Mouse (Mus musculus) right cerebral cortex, postnatal 14 days (tissue): ENCODE results near the gene Aff3.

ENCODE experiments used
- DNase-seq: peaks from one replicate; pipeline ENCODE4 v3.0.0; 2022

Gene Aff3

DNA sequence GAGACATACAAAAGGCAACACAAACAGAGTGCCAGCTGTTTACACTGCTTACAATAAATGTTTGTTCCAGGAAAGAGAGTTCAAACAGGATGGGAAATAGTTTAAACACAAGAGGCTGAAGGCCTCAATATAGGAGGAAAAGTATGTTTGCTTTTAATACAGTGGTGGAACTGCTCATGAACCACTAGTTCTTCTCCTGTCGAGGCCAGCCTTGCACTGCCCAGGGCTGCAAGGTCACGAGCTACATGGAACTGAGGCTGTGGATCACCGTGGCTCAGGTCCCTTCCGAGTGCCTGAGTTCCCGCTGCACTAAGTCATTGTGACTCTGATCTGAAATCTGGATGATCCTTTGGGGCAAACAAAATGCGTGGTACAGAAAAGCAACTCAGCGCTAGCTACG is 73.6 kb downstream of the Aff3 start:
- no peak for DNase-seq

DNA sequence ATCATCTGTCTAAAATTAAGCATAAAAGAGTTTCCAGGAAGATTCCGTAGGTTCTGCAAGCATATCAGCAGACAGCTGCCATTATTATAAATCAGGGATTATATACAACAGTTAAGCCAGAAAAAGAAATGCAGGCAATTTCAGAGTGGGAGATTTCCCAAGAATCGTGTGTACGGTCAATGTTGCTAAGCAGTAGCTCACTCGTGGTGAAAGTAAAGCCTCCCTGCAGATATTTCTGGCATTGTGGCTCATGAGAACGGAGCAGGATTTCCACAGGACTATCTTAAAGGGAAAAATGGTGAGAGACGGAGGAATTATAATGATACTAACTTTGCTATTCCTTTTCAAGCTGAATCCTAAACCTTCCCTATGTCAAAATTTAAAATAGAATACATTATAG is 76.0 kb downstream of the Aff3 start:
- no peak for DNase-seq

DNA sequence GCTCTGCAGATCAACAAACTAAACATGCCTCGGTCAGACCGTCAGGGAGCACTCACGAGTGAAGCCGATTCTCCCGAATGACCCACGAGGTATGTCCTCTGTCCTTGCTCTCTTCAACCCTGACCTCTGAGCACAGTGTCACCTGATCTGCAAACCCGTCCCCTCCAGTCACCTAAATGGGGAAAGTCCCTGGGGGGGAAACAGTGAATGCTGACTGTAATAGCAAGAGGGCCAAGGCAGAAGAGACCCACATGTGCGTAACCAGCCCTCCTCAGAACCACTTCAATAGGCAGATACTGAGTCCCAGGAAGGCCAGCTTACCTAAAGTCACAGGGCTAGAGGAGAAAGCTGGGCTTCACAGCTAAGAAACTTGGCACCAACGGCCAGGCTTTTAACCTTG is 82.4 kb downstream of the Aff3 start:
- no peak for DNase-seq

DNA sequence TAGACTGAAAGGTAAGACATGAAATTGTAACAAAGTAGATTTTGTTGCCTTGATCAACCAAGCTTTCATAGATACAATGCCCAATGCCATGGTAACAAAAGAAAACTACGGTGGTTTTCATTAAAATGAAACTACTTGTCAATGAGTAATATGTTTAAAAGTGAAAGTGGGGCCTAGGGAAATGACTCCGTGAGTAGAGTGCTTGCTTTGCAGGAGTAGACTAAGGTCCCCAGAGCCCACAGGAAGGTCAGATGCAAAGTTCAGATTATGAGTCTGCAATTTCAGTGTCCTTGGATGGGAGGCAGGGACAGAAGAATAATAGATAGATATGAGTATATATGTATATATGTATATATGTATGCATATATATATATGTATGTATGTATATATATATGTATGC is 84.2 kb downstream of the Aff3 start:
- no peak for DNase-seq

DNA sequence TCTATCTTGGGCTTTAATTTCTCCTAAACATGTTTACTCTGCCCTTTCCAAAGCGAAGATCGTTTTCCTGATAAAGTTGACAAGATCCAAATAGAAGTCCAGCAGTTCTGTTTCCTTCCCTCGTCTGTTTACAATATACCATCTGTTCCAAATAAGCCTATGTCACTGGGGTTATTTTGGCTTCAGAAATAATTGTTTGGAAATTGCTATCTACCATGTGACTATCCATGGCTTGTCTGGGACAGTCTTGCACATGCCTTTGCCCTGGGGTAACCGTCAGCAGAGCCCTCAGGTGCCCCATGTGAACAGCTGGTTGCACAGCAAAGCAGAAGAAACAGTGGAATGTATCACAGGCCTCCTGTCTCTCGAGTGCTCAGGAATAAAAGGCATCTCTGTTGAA is 86.4 kb downstream of the Aff3 start:
- DNase-seq = no peak

DNA sequence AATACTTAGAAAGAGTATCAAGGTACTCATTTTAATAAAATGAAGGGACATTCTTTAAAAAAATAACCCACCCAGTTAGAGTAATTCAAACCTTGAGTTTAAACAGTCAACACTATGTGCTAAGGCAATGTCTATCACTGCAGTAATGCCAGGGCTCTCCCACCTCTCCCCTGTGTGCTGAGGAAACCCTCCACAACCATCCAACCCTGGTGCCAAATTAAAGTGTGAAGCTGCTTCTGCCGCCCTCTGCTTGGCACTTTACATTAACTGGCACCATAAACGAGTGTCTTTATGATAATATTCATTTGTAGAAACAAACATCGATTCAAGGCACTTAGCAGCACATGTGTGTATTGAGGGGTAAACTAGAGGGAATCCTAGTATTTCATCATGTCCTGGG is 97.0 kb downstream of the Aff3 start:
- DNase-seq = no peak

DNA sequence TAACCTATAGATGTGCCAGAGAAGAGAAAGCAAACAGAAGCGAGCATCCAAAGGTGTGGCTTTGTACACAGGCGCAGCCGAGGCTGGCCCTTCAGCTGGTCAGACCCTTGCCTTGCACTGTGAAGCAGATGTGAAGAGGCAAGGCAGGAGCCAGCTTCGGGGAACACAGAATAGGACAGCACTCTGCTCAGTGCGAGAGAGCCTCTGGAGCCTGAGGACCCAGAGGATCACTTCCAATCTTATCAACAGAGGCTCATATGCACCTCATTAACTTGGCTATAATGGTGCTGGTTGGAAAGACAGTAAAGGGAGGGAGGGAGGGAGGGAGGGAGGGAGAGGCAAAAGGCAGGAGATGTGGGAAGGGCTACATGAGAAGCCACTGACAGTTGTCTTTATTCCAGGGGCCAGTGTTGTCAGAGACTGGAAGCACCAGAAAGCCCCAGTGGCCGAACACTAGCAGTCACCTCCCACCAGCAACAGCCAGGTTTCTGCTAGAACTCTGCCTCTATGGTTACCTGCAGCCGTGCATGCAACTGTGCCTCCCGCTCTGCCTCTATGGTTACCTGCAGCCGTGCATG is 98.6 kb downstream of the Aff3 start:
- no peak for DNase-seq

DNA sequence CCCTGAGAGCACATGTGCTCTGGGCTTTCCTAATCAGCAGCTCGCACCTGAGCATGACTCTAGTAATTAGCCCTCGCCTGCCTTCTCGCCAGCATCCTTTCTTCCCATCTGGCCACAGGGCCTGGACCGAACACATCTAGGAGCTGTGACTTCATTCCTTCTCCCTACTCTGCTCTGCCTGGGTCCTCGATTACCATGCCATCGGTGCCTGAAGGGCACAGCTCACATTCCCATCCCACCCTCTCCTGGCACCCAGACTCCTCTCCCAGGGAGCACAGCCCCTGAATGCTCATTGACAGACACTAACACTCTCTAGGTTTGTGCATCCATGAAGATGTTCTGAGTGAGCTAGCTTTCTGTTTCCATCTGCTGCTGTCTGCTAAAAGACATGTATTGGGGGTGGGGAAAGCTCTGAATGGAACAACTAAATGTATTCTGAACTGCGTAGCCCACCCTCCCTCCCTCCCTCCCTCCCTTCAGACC is 99.4 kb downstream of the Aff3 start:
- no peak for DNase-seq

DNA sequence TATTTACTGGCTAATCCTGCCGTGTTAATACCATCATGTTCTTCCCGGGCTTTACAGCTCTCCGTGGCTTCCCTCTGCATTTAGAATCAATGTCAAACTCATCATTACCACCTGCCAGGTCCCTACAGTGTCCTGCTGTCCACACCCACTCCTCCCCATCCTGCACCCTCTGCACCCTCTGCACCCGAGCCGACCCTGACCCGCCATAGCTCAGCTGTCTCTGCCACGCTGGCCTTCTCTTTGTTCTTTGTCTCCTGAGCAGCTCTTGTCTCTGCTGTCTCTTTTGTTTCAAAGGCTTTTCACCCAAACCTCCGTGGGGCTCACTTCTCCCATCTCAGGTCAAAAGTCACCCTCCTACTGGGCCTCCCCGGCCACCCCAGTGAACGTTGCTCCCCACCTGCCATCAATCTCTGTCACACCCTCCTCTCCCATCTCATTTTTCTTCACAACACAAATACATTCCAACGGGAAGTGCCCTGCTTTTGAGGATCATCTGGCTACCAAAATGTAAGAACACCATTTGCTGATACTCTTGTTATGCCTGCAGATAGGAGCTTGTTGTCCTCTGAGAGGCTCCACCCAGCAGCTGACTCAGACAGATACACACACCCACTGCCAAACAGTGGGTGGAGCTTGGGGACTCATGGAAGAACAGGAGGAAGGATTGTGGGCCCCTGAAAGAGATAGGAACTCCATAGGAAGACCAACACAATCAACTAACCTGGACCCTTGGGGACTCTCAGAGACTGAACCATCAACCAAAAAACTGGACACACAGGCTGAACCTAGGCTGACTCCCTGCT is 102.2 kb downstream of the Aff3 start:
- no peak for DNase-seq

DNA sequence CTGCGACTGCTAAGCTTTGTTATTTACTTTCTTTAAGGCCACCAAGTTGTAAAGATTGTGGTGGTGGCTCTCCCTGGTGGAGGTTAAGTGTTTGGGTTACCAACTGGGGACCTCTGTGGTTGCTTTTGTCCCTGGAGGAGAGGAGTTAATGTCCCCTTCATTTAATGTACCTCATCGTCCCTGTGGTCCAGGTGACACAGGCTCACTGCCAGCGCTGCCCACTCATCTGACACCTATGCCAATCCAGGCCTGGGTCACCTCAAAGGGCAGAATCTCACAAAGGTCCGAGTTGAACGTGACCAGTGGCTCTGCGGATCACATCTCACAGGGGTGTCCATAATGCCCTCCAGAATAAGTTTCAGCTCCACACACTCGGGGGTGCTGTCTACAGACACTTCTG is 103.4 kb downstream of the Aff3 start:
- DNase-seq = no peak

DNA sequence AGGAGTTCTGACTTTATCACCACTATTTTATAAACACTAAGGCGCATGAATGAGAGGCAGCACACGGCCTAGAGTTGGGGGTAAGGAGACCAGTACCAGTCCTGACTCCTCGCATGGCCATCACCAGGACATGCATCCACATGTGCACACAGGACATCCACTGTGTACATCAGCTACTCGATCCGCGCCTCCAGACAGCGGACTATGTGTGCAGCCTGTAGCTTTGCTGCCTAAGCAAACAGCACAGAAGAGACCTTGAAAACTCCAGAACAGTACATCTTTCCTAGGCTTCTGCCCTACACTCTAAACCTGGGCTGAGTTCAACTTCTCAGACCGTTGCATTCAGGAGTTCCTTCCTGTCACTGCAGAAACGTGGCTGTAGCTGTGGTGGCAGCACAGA is 104.1 kb downstream of the Aff3 start:
- no peak for DNase-seq

DNA sequence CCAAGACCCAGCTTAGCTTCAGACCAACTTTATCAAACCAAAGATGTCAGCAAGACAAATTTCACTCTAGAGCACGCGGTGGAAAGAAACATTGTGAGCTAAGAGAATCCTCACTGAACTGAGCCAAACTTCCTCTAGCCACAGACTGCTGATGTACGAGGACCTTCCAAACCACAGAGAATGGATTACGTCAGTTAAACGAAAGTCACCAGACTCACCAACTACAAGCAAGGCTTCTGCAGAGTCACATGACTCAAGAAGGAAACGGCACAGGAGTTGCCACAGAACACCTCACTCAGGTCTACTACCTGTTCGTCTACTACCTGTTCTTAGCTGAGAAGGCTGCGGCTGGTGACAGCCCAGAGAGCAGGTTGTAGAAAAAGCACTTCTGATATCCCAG is 107.1 kb downstream of the Aff3 start:
- no peak for DNase-seq

DNA sequence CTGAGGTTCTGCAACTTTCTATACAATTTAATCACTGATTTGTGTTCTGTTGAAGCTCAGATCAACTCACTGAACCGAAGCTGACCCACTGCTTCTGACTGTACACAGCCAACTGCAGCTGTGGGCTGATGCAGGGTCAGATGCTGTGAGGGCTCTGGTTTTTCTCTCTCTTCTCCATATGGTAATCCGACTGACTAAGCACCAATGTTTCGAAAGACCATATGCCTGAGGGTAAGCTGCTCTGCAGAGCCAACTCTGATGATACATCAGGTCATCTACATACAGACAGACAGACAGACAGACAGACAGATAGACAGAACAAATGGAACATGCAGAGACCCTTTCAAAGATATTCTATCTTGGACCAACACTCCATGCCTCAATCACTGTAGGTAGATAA is 110.2 kb downstream of the Aff3 start:
- no peak for DNase-seq

DNA sequence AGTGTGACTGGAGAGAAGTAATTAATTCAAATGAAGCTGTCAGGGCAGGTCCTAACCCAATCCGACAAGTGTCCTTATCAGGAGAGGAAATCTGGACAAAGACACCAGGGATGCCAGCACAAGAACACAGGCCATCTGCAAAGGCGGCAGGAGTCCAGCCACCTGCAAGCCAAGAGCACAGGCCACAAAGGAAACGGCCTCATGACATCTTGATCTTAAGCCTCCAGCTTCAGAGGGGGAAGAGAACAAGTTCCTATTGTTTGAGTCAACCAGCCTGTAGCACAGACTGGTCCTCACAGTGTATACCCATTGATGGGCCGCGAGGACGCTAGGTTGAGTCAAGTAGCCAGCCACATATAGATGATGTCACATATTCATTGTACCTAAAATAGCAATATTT is 111.7 kb downstream of the Aff3 start:
- DNase-seq = no peak

DNA sequence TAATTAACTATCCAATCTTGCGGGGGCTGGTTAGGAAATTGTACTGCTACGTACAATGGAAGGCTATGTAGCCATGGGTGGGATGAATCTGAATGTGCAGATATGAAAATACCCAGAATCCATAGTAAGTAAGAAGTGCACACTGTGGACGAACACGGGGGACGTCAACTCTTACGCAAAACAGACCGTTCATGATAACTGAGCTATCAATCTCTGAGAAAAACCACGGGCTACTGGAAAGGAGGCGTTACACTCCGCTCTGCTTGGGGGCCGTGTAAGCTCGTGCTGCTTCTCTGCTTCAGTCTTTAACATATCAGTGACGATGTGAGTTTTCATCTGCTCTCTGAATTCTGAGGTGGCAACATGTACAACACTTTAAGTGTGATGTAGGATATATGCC is 114.2 kb downstream of the Aff3 start:
- no peak for DNase-seq

DNA sequence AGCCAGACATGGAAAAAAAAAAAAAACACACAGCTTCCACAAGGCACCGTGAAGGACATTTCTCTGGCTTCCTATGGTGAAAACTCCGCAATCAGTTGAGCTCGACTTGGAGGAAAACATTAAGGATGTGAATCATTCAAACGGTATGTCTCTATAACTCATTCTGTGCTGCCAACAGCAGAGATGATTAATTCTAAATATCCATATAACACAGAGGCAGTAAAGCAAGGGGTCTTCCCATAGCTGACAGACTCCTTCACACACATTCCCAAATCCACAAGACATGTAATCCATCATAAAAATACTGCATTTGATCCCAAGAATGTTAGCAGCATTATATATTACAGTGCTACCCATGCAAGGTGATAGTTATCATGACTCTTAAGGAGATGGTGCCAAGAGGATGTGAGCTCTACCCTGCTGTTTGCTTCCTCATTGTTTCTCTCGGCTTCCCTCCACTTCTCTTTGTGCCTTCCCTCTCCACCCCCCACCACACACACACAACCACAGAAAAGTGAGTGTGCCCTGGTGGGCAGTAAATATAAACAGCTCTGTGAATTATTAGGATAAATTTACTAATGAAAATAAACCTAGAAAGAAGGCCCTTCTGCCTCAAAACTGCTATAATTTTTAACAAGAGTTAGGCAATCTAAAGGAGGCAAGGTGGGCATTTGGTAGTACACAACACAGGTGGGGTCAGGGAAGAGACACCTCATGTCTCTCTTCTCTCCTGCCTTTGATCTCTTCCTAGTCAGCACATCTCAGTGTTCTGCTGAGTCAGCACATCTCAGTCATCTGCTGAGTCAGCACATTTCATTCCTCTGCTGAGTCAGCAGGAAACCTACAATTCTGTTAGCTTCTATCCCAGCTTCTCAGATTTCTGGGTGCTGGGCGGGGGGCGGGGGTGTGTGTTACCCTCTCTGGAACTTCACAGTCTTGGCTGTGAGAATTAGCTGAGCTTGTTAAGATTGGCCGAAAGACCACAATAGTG is 115.8 kb downstream of the Aff3 start:
- no peak for DNase-seq

DNA sequence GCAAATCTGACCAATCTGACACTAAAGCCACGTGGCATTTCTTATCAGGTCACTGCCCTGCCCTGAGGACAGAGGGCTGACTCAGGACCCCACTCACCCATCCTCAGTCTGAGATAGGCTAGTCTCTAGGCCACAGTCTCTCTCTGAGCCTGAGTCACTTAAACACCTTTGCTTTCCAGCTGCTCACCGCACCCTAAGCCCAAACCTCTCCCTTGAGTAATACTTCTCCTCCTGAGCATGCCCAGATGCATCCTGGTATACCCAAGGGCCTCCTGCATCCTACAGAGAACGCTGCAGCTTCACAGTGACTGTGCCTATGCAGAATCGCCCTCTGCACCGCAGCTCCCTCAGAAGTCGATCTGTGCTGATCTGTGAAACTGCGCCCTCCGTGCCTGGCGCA is 117.1 kb downstream of the Aff3 start:
- no peak for DNase-seq

DNA sequence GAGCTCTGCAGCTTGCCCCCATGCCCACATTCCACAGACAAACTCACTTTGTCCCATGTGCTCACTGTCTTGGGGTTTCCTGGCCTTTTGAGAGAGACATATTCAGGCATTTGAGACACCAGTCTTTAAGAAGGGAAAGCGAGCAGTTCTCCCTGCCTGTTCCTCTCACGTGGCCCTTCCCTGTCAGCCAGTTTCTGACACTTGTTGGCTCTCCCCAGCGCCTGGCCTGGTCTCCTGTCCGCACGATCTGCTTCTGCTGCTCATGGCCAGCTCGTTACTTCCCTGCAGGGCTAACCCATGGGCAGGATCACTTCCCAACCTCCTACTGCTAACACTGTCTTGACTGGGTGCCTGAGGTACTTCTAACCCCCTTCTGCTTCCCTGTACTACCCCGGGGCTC is 118.1 kb downstream of the Aff3 start:
- no peak for DNase-seq

DNA sequence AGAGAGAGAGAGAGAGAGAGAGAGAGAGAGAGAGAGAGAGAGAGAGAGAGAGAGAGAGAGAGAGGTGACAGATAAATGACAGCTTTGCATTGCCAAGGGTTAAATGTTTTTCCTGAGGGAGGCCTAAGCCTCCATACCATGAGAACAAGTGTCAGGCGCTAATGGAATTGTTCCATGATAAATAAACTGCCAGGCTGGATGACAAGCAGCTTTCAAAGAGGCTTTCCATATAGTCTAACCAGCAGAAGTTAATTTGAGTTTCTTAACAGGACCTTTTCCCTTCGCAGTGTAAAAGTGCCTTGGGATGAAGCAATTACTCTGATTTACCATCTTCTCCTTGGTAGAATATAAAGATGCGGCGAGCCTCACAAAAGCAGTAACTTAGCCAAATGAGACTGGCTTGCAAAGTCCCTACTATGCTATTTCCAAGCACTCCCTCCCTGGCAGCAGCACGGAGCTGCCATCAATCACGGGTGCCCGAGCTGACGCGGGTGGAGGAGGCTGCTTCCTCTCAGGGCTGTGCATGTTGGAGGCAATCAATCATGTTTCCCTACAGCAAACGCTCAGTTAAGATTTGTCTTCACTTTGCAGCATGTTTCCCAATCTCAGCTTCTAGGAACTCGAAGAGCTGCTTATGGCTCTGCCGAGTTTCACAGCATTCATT is 119.3 kb downstream of the Aff3 start:
- no peak for DNase-seq

DNA sequence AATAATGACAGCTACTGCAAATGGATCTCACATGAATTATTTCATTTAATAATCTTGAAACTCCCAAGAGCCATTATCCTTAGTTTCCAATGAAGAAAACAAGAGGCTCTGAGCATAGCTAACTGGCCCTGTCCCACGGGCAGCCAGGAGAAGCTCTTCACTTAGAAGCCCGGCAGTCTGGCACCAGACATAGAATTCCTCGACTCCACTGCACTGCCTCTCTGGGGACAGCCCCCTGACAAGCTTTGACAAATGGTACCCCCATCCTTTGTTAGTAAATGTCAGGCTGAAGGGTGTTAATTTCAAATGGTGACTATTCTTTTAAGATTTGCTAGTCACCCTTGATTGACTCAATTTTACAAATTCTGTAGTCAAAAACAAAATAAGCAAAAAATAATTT is 120.3 kb downstream of the Aff3 start:
- no peak for DNase-seq

DNA sequence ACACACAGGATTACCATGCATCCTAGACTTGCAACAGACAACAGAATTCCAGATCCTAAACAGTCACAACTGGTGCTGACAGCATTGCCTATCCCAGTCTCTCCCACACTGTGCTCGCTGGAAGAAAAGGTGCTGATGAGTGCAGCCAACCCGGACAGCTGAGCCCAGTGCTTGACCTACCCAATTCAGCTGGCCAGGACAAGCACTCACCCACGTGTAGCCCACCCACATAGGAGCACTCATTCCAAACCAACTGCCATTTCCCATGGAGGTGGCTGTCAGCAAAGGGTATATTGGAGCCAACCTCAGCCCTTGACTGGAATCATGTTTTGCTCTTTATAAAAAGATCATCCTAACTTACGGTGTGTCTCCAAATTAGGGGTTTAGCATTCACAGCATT is 123.2 kb downstream of the Aff3 start:
- no peak for DNase-seq

DNA sequence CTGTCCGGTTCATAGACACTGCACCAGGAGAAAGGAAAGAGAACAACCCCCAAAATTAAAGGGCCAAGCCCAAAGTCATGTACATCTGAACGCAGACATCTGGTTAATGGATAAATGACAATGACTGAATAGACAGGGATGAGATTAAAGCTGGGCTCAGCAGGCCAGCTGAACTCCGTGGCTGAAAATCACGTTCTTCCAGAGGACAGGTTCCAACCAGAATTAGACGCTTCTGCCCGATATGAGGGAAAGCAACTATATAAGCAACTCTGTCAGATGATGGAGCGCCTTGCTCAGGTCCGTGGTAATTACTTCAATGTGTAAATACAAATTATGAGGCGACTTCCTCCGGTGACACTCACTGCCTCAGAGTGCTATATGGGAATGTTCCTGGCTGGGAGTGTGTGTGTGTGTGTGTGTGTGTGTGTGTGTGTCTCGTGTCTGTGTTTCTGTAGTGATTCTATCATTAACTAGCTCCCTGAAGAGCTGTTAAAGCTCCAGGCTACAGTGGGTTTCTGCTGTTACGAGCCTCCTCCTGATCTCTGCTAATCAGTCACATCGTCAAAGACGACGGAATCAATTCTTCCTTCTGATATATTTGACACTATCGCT is 127.7 kb downstream of the Aff3 start:
- DNase-seq = no peak

DNA sequence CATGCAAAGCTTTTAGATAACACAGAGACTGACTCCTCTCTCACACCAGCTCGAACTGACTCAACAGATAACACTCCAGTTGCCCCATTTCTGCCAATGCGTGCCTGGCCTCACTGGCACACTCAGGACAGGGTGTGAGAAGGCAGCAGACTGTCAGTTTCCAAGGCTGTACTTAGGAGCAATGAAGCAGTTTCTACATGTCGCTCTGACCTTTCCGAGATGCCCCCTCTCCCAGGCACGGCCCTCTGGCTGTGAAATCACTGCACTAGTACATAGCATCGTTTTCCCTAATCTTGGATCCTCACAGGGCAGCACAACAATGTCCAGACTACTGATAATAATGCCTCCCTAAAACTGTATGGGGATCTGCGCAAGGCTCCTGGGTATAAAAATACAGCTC is 132.2 kb downstream of the Aff3 start:
- no peak for DNase-seq
